Mouse (Mus musculus): Measurements from ENCODE around the gene Frmpd1. TPM values are rescaled to one million over a fixed set of nuclear protein-coding genes. Genes with fewer than 3 reads are reported as not detected.
A peak's percentile ranks its signal among the peaks of the same experiment; 100 is the strongest.

Frmpd1 gene
- polyA plus RNA-seq, 1 experiment from 2014 or later = 0.42 TPM

GRCm38 (mm10) chr4:45165477-45165876, 19.2 kb upstream of the Frmpd1 start:
- no peak overlapping the region for H3K4me2 ChIP-seq (ENCODE audit: low read length)
- no peaks in the 10 kb centered on the region for H3K27me3 ChIP-seq (replicated peaks; ENCODE audit: control insufficient read depth, insufficient read depth, low read length)
- H3K4me3 ChIP-seq (replicated peaks; ENCODE audit: low read length) = no peak overlapping the region
- H3K36me3 ChIP-seq (ENCODE audit: control insufficient read depth, insufficient read depth) = no peaks in the 10 kb centered on the region
- H3K9me3 ChIP-seq (ENCODE audit: control insufficient read depth, low read length) = no peaks in the 10 kb centered on the region
- H3K27ac ChIP-seq (ENCODE audit: low read length) = no peak overlapping the region
- 83% methylated on average over 1 of the region's 1 CpGs for WGBS
- no peak for ATAC-seq
- no peak overlapping the region for H3K9ac ChIP-seq (replicated peaks; ENCODE audit: low read depth, low read length)
- no peaks in the 10 kb centered on the region for H3K4me1 ChIP-seq (replicated peaks; ENCODE audit: control insufficient read depth, insufficient read depth, low read length)

DNA sequence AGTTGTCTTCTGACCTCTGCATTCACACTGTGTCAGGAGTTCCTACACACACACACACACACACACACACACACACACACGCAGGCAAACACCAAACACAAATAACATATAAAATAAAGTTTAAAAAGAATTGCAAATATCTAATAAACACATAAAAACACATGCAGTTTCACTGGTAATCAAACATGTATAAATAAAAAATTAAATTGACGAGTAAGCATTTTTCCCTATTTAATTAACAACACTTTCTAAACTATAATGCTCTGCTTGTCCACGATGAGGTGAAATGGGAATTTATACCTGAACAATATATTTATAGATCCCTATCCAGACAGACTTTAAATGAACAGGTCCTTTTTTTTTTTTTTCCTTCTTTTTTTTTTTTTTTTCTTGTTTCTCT, 18.7 kb upstream of the Frmpd1 start:
- H3K4me2 ChIP-seq (ENCODE audit: low read length) = no peak overlapping the region
- H3K27ac ChIP-seq (ENCODE audit: low read length) = no peak overlapping the region
- H3K9ac ChIP-seq (replicated peaks; ENCODE audit: low read depth, low read length) = no peak overlapping the region
- no peaks in the 10 kb centered on the region for H3K4me1 ChIP-seq (replicated peaks; ENCODE audit: control insufficient read depth, insufficient read depth, low read length)
- ATAC-seq = no peak
- H3K9me3 ChIP-seq (ENCODE audit: control insufficient read depth, low read length) = no peaks in the 10 kb centered on the region
- no peak overlapping the region for H3K4me3 ChIP-seq (replicated peaks; ENCODE audit: low read length)
- H3K27me3 ChIP-seq (replicated peaks; ENCODE audit: control insufficient read depth, insufficient read depth, low read length) = no peaks in the 10 kb centered on the region
- H3K36me3 ChIP-seq (ENCODE audit: control insufficient read depth, insufficient read depth) = no peaks in the 10 kb centered on the region
- WGBS = 85% methylated on average over 3 of the region's 3 CpGs

DNA sequence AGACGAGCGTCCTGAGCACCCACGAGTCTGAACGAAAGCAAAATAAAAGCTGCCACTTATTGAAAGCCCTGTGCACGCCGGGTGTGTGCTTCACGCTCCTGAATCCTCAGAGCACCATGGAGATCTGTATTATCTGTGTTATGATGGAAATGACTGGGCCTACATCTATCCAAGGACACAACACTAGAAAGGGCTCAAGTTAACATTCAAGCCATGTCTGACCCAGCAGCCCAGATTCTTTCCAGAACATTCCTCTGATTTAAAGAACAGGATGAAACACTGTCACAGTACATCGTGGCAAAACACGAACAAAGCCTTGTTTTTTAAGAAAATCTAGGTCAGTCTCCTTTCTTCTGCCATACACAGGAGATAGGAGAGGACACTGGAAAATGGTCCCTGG, 13.3 kb upstream of the Frmpd1 start:
- Histone ChIP-seq H3K9ac (replicated peaks; ENCODE audit: low read depth, low read length) (no peak overlapping the region), H3K27me3 (replicated peaks; ENCODE audit: control insufficient read depth, insufficient read depth, low read length) (no peaks in the 10 kb centered on the region), H3K36me3 (ENCODE audit: control insufficient read depth, insufficient read depth) (no peaks in the 10 kb centered on the region), H3K9me3 (ENCODE audit: control insufficient read depth, low read length) (no peaks in the 10 kb centered on the region), H3K27ac (ENCODE audit: low read length) (no peak overlapping the region), H3K4me3 (replicated peaks; ENCODE audit: low read length) (no peak overlapping the region), H3K4me1 (replicated peaks; ENCODE audit: control insufficient read depth, insufficient read depth, low read length) (no peaks in the 10 kb centered on the region), H3K4me2 (ENCODE audit: low read length) (no peak overlapping the region)
- ATAC-seq = no peak
- WGBS = 77% methylated on average over 9 of the region's 9 CpGs

GRCm38 (mm10) chr4:45183818-45184520, 706 bp upstream of the Frmpd1 start:
- no peaks in the 10 kb centered on the region for H3K36me3 ChIP-seq (ENCODE audit: control insufficient read depth, insufficient read depth)
- H3K9me3 ChIP-seq (ENCODE audit: control insufficient read depth, low read length) = no peaks in the 10 kb centered on the region
- H3K4me1 ChIP-seq (replicated peaks; ENCODE audit: control insufficient read depth, insufficient read depth, low read length) = peaks cover 5% of the 10 kb centered on the region
- H3K27me3 ChIP-seq (replicated peaks; ENCODE audit: control insufficient read depth, insufficient read depth, low read length) = peaks cover 9% of the 10 kb centered on the region; the same call in 1 of the 2 replicates
- H3K4me2 ChIP-seq (ENCODE audit: low read length) = peak overlapping the region; percentile 96
- peak overlapping the region; percentile 56 for H3K9ac ChIP-seq (replicated peaks; ENCODE audit: low read depth, low read length)
- no peak; the same call in 1 of the 2 replicates for ATAC-seq
- 20% methylated on average over 13 of the region's 13 CpGs for WGBS
- H3K27ac ChIP-seq (ENCODE audit: low read length) = no peak overlapping the region
- H3K4me3 ChIP-seq (replicated peaks; ENCODE audit: low read length) = peak overlapping the region; percentile 62

DNA sequence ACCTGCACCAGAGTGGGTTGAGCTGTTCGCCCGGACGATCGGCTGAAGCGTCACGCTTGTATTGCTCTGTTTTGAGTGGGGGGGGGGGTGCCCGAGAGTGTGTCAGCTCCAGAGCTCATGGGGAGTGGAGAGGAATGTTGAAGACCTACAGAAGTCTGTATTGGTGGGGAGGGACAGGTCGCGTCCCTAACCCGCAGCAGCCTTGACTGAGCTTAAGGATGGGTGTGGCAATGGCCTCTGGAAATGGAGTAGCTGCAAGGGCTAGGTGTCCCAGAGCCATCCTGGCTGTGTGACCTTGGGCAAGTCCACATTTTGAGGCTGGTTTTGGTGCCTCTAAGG, 625 bp downstream of the Frmpd1 start:
- peak; percentile 16; the same call in 1 of the 2 replicates for ATAC-seq
- peaks cover 5% of the 10 kb centered on the region for H3K4me1 ChIP-seq (replicated peaks; ENCODE audit: control insufficient read depth, insufficient read depth, low read length)
- H3K27ac ChIP-seq (ENCODE audit: low read length) = no peak overlapping the region
- no peaks in the 10 kb centered on the region for H3K9me3 ChIP-seq (ENCODE audit: control insufficient read depth, low read length)
- H3K4me3 ChIP-seq (replicated peaks; ENCODE audit: low read length) = peak overlapping the region; percentile 62
- 4% methylated on average over 10 of the region's 10 CpGs for WGBS
- H3K36me3 ChIP-seq (ENCODE audit: control insufficient read depth, insufficient read depth) = no peaks in the 10 kb centered on the region
- H3K27me3 ChIP-seq (replicated peaks; ENCODE audit: control insufficient read depth, insufficient read depth, low read length) = peaks cover 9% of the 10 kb centered on the region; the same call in 1 of the 2 replicates
- peak overlapping the region; percentile 56 for H3K9ac ChIP-seq (replicated peaks; ENCODE audit: low read depth, low read length)
- peak overlapping the region; percentile 96 for H3K4me2 ChIP-seq (ENCODE audit: low read length)

DNA sequence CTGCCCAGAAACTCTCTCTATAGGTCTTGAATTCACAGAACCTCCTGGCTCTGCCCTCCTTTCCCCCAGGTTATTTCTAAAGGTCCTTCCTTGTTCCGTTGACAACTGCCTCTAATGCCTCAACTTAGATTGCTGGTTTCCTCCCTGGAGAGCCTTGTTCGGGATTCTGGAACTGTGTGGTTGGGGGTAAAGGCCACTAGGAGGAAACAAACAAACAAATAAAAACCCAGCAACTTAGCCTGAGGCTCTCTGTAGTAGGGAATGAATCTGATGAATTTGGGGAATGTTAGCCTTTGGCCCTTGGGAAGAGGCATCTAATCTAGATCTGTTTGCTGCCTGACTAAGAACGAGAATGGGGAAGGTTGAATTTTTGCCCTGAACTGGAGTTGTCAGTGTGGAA, 13.6 kb downstream of the Frmpd1 start:
- Histone ChIP-seq H3K27me3 (replicated peaks; ENCODE audit: control insufficient read depth, insufficient read depth, low read length) (no peaks in the 10 kb centered on the region), H3K4me2 (ENCODE audit: low read length) (no peak overlapping the region), H3K4me3 (replicated peaks; ENCODE audit: low read length) (no peak overlapping the region), H3K4me1 (replicated peaks; ENCODE audit: control insufficient read depth, insufficient read depth, low read length) (no peaks in the 10 kb centered on the region), H3K36me3 (ENCODE audit: control insufficient read depth, insufficient read depth) (no peaks in the 10 kb centered on the region), H3K9ac (replicated peaks; ENCODE audit: low read depth, low read length) (no peak overlapping the region), H3K9me3 (ENCODE audit: control insufficient read depth, low read length) (no peaks in the 10 kb centered on the region), H3K27ac (ENCODE audit: low read length) (no peak overlapping the region)
- ATAC-seq = no peak
- WGBS = 84% methylated on average over 3 of the region's 3 CpGs

DNA sequence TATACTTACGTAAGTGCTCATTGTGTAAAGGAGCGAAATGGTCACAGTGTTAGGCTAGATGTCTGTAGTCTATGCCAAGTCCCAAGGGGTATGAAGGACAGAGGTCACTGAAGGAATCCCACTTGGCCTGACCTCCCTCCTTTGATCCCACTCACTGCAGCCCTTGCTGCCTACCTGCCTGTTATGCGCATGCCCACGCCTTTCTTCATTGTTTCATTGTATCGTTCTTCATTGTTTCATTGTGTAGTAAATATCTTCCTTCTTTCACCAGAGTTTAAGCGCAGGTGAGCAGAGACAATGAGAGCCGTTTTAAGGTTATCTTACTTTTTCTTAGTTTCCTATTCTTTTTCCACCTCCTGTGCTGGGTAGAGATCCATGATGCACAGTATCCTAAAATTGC, 18.6 kb downstream of the Frmpd1 start:
- Histone ChIP-seq H3K27me3 (replicated peaks; ENCODE audit: control insufficient read depth, insufficient read depth, low read length) (no peaks in the 10 kb centered on the region), H3K4me1 (replicated peaks; ENCODE audit: control insufficient read depth, insufficient read depth, low read length) (peaks cover 4% of the 10 kb centered on the region), H3K27ac (ENCODE audit: low read length) (no peak overlapping the region), H3K9ac (replicated peaks; ENCODE audit: low read depth, low read length) (no peak overlapping the region), H3K4me3 (replicated peaks; ENCODE audit: low read length) (no peak overlapping the region), H3K9me3 (ENCODE audit: control insufficient read depth, low read length) (no peaks in the 10 kb centered on the region), H3K4me2 (ENCODE audit: low read length) (no peak overlapping the region), H3K36me3 (ENCODE audit: control insufficient read depth, insufficient read depth) (no peaks in the 10 kb centered on the region)
- ATAC-seq = no peak
- WGBS = 89% methylated on average over 7 of the region's 7 CpGs

DNA sequence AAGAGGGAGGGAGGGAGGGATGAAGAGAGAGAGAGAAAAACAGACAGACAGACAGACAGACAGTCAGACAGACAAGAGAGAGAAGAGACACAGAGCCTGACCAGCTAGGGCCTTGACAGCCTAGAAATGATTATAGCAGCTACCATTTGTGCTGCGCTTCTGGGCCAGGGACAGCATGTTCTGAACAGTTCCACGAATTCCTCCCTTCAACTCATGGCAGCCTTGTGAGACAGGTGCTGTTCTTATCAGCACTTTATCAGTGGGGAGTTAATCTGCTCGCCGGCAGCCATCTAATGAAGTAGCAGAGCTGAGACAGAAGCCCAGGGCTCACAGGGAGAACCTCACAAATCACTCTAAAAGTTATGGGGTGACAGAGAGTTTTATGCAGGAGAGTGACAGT, 22.8 kb downstream of the Frmpd1 start:
- Histone ChIP-seq H3K9me3 (ENCODE audit: control insufficient read depth, low read length) (no peaks in the 10 kb centered on the region), H3K27ac (ENCODE audit: low read length) (no peak overlapping the region), H3K36me3 (ENCODE audit: control insufficient read depth, insufficient read depth) (no peaks in the 10 kb centered on the region), H3K4me3 (replicated peaks; ENCODE audit: low read length) (no peak overlapping the region), H3K9ac (replicated peaks; ENCODE audit: low read depth, low read length) (no peak overlapping the region), H3K4me1 (replicated peaks; ENCODE audit: control insufficient read depth, insufficient read depth, low read length) (peaks cover 14% of the 10 kb centered on the region), H3K4me2 (ENCODE audit: low read length) (no peak overlapping the region), H3K27me3 (replicated peaks; ENCODE audit: control insufficient read depth, insufficient read depth, low read length) (no peaks in the 10 kb centered on the region)
- no peak for ATAC-seq
- 69% methylated on average over 4 of the region's 4 CpGs for WGBS

DNA sequence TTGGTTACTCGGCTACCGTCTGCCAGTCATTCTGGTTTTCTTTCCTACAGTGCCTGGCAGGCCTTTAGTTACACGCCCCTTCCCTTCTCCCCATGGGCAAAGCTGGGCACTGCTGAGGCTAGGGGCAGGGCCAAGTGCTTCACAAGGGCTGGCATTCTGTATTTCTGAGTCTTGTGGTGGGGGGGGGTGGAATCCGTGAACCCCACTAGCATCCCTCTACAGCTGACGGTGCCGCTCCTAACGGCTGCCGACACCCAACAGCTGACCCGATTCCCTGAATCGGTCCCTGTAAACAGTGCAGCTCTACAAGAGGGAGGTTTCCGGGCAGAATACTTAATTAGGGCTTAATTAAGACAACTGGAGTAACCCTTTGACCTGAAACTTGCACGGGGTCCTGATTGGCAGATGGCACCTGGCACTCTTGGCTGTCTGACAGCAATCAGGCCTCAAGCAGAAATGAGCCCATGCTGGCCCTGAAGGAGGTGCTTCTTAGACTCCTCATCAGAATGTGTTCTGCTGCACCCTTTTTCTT, 24.2 kb downstream of the Frmpd1 start:
- Histone ChIP-seq H3K36me3 (ENCODE audit: control insufficient read depth, insufficient read depth) (no peaks in the 10 kb centered on the region), H3K4me3 (replicated peaks; ENCODE audit: low read length) (no peak overlapping the region), H3K27ac (ENCODE audit: low read length) (no peak overlapping the region), H3K4me2 (ENCODE audit: low read length) (no peak overlapping the region), H3K9ac (replicated peaks; ENCODE audit: low read depth, low read length) (no peak overlapping the region), H3K9me3 (ENCODE audit: control insufficient read depth, low read length) (no peaks in the 10 kb centered on the region), H3K27me3 (replicated peaks; ENCODE audit: control insufficient read depth, insufficient read depth, low read length) (no peaks in the 10 kb centered on the region), H3K4me1 (replicated peaks; ENCODE audit: control insufficient read depth, insufficient read depth, low read length) (peaks cover 14% of the 10 kb centered on the region)
- 9% methylated on average over 12 of the region's 12 CpGs for WGBS
- ATAC-seq = peak; percentile 90
